Mouse (Mus musculus) spleen, postnatal 36 days (tissue): ENCODE results near the gene Afap1.

Source experiments
- DNase-seq, 2 experiments: peaks; one replicate each; pipeline ENCODE4 v3.0.0; 2022; ENCODE audit warnings: low spot score in 2 of 2, mixed read lengths in 1 of 2

The Afap1 gene

GRCm38 (mm10) chr5:35973800-35974199, 80.7 kb downstream of the Afap1 start:
- peak; percentile 32 to 33 for DNase-seq

- no peak for DNase-seq
Observed at GRCm38 (mm10) chr5:35974265-35974664, 81.1 kb downstream of the Afap1 start.

GRCm38 (mm10) chr5:35975681-35976080, 82.6 kb downstream of the Afap1 start:
- peak; percentile 42 to 44 for DNase-seq

GRCm38 (mm10) chr5:35980542-35980941, 87.4 kb downstream of the Afap1 start:
- no peak for DNase-seq

GRCm38 (mm10) chr5:35981341-35981740, 88.2 kb downstream of the Afap1 start:
- DNase-seq, result no peak

GRCm38 (mm10) chr5:35981976-35982375, 88.9 kb downstream of the Afap1 start:
- DNase-seq, result peak; percentile 53 to 56

- no peak for DNase-seq
Observed at GRCm38 (mm10) chr5:35985611-35986010, 92.5 kb downstream of the Afap1 start.

- no peak for DNase-seq
Observed at GRCm38 (mm10) chr5:35988085-35988484, 95.0 kb downstream of the Afap1 start.

- DNase-seq, result no peak
Observed at GRCm38 (mm10) chr5:35989506-35989905, 96.4 kb downstream of the Afap1 start.

GRCm38 (mm10) chr5:35989986-35990735, 97.0 kb downstream of the Afap1 start:
- no peak for DNase-seq

- no peak for DNase-seq
Observed at GRCm38 (mm10) chr5:36003797-36004196, 110.7 kb downstream of the Afap1 start.

GRCm38 (mm10) chr5:36006106-36006505, 113.0 kb downstream of the Afap1 start:
- DNase-seq, result peak in 1 of 2 experiments; percentile 7

- DNase-seq, result no peak
Observed at GRCm38 (mm10) chr5:36006586-36006985, 113.5 kb downstream of the Afap1 start.

GRCm38 (mm10) chr5:36007649-36008048, 114.5 kb downstream of the Afap1 start:
- DNase-seq, result no peak

GRCm38 (mm10) chr5:36009405-36009804, 116.3 kb downstream of the Afap1 start:
- DNase-seq, result no peak

- DNase-seq, result no peak
Observed at GRCm38 (mm10) chr5:36018366-36018765, 125.2 kb downstream of the Afap1 start.

- DNase-seq, result no peak
Observed at GRCm38 (mm10) chr5:36021091-36021490, 128.0 kb downstream of the Afap1 start.

- DNase-seq, result no peak
Observed at GRCm38 (mm10) chr5:36022361-36022760, 129.2 kb downstream of the Afap1 start.

- no peak for DNase-seq
Observed at GRCm38 (mm10) chr5:36024003-36024685, 131.0 kb downstream of the Afap1 start.

- DNase-seq, result no peak
Observed at GRCm38 (mm10) chr5:36025076-36025475, 132.0 kb downstream of the Afap1 start.

- peak; percentile 17 to 29 for DNase-seq
Observed at GRCm38 (mm10) chr5:36033531-36034426, 140.7 kb downstream of the Afap1 start.

GRCm38 (mm10) chr5:36039596-36039995, 146.5 kb downstream of the Afap1 start:
- no peak for DNase-seq
